Mouse (Mus musculus) cerebellum, postnatal 10 days (tissue): ENCODE measurements at regions not wholly inside any gene's neighbourhood (a gene's known extent, or its start where the extent isn't known, plus 50 kb on each side); places are given as distances from the start of the nearest gene placed in this dataset.

ENCODE experiments used
- DNase-seq, 2 experiments: peaks; one replicate each; pipeline ENCODE4 v3.0.0; 2021; ENCODE audit warnings: mixed read lengths in 2 of 2

DNA sequence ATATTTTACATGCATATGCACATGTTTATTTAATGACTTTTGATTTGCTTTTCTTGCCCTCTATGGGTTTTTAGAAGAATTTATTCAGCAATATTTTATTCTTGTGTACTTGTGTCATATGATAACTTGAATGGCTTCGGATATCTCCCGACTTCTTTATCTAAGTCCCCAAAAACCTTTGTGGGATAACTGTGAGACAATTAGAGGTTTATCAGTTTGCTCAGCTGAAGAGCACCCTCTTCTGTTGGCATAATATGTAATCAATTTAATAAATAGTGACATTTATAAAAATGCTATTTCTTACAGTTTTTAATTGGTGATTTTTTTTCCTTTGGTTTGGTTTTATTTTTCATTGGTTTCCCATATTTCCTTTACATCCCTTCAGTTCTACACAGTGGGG is 194.2 kb upstream of the Tent5a start:
- no peak for DNase-seq

DNA sequence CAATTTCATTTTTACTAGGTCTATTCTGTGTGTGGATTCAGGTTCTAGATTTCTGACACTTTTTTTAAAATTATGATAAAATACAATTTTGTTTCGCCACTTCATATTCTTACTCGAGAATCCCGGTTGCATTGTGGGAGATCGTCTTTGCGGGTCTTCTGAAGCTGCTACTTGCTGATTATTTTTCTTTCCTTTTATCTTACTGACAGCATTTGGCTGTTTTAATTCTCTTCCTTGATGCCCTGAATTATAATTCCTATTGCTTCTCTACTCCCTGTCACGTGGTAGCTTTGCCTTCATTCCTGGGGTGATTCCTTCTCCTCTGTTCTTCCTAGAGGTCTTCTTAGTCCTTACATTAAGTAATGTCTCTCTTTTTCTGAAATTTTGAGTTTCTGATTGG is 193.8 kb upstream of the Tent5a start:
- DNase-seq, result no peak

DNA sequence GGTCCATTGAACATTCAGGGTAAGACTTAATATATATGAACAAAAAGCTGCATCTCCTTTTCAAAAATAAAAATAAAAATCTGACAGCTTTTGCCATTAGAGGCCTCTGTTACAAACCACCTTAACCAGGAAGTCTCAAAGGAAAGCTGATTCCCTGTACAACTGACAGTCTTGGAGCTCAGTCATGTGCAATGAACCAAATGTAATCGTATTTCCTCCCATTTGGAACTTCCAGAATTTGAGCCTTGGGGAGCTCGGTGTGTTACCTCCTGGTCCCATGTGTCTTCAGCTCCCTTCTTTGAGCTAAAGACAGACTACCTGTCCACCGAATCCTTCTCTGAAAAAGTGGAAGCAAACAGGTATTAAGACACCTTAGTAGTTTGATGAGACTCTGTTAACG is 171.9 kb upstream of the Tent5a start:
- peak in 1 of 2 experiments; percentile 2 for DNase-seq

DNA sequence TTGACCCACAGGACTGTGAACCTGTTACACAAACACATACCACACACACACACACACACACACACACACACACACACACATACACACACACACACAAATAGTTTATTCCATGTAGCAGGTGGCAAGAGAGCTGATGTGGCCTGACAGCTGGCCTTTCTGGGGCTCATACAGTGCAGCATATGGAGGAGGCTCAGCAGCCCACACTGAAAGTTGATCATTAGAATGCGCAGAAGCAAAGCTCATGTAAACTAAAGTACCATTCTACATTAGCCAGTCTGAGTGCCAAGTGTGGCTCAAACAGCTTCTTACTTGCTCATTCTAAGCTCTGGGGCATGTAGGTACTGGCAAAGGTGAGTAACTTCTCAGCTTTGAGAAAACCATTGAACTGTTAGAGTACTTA is 170.2 kb upstream of the Tent5a start:
- DNase-seq, result peak in 1 of 2 experiments; percentile 7

DNA sequence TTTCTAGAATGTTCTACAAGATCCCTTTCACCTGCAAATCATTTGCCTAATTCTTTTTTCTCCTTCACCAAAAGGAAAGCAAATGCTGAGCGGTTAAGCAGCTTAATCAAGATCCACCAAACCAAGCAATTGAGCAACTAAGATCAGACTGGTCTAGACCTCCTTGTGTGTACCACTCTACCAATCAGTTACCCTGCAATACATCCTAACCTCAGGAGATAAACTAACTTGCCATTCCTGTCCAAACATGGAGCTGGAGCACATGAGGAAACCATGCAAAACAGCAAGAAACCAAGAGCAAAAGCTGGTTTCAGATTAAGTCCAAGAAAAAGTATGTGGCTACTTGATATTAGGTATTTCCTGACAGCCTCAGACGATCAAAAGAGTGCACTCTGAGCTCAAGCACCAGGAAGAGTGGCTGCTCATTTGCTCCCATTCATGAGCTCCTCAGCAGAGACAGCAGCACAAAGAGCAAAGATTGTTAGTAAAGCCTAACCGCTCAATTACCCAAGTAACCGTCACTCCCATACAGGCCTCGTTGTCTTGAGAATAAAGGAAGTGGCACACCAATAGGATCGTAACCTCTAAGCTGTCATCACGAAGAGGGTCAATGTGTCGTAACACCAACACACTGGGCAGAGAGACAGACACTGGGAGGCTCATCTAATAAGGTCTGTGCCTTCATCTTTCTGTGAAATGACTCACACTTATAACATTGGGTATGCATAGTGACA is 169.5 kb upstream of the Tent5a start:
- no peak for DNase-seq

DNA sequence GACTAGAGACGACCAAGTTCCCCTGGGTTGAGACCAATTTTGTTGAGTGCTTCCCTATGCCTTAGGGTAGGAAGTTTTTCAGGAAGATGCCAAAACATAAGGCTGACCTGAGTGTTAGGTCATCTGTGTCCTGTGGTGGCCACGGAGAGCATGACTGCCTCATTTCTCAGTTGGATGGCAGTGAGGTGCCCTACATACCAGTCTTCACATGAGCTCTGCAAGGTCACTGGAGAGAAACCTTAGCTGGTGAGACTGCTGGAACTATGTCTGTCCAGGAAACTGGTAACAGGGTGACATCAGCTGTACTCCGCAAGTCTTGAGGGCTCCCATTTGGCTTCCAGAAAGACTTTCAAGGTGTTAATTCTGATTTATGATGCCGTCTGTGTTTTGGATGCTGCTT is 167.9 kb upstream of the Tent5a start:
- no peak for DNase-seq

DNA sequence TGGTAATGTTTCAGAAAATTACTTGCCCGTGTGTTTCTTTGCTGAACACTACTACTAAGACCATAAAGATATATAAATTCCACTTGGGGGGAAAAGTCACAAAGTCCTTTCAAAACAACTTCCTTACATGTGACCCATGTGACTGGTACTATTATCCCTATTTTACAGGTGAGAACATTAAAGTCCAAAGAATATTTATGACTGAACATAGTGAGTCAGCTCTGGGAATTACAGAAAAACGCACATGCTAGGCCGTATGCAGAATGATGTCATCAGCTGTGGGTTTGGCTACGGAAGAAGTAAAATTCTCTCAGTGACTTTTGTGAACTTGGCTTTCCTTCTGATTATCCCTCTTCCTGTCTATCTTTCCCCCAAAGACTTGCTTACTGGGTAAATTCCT is 166.6 kb upstream of the Tent5a start:
- no peak for DNase-seq

DNA sequence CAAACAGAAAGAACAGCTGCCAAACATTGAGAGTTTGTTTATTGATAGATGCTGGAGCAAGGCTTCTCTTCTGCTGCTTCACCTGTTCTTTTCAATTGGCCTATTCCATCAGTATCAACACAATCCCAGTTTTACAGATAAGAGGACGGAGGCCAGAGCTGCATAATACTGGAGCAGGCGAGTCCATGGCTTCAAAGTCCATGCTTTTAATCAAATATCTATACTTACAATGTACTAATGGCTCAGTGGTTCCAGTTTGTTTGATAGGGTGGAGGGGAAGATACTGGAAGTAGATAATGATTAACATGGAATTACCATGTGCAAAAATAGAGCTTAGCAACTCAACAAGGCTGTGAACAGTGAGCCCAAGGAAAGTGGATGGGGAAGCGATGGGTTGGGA is 163.2 kb upstream of the Tent5a start:
- DNase-seq, result no peak

DNA sequence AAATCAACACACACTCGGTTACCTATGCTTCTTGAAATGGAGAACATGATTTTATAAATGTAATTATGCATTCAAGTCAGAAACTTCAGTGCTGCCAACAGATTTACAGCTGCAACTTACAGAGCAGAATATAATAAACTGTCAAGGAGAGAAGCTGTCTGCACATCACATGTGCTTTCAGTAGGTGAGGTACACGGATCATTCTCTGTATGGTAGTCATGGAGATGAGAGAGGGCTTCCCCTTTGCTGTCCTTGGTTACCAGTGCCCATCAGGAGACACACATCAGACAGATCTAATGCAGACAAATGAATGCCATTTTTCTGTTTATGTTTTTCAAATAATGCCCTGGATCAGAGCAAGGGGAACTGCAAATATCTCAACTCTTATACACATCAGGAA is 160.8 kb upstream of the Tent5a start:
- no peak for DNase-seq

DNA sequence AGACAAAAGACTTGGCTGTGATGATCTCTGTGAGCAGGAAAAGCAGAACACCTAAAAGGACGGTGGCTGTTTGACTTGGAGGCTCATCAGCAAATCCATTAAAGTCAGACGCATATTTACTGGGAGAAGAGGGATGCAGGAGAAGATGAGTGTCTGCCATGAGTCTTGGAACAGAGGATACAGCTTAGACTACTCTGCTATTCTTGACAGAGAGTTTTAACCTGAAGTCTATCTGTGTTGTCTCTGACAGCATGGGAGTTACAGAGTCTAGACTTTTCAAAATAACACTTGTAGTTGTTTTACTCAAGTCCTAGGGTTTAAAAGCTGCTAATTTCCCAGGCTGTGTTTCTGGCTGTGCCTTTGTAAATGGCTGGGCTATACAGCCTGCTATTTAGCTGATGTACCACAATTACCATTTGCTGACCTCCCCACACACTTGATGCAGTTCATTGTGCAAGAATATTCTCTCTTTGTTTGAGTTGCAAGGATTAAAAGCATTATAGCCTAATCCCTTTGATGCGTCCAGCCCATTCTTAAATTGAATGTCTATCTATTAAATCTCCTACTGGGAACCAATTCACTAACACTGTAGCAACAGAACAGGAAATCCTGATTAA is 160.0 kb upstream of the Tent5a start:
- no peak for DNase-seq

DNA sequence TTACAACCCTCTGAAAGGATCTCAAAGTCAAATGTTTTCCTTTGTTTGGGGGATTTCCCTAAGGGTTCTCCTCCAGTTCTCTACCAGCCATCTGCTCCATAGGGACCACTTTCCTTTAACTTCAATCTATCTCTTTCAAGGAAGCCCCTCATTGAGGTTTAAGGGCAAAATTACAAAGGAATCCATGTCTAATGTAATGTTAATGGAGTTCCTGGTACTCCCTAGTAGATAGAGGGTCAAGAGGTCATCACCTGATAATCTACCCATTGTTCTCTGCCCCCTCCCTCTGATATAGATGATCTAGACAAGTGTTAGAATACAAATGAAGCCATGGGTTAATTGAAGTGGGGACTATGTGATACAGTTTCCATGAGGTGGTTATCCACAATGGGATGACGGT is 158.6 kb upstream of the Tent5a start:
- no peak for DNase-seq

DNA sequence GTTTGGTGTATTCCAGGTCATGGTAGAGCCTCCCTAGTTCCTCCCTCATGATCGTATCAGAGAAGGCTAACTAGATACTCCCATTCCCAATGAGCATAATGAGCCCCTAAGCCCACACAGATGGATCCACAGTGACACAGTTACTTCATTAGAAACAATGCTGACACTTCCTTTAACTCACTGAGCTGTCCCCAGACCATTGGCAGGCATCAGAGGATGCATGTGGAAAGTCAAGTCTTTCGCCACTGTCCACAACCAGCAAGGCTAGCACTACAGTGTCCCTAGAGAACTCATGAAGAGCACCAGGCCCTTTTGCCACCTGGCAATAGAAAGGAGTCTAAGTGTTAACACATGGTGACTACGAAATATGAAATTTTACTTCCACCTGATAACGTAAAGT is 156.1 kb upstream of the Tent5a start:
- no peak for DNase-seq

DNA sequence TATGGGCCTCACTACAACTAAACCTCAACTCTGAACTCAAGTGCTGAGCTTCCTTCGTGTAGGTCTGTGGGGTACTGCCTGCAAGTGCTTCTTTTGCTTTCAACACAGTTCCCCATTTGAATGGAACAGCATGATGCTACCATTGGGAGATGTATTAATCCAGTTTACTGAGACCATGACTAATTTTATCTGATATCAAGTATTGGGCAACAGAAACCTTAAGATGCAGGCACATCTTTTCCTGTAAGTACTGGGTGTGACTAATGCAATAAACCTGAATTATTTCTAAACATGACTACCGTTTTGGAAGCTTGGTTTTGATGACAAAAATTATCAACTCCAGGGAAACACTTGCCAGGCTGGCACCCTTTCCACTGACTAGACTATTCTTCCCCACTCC is 153.4 kb upstream of the Tent5a start:
- DNase-seq, result no peak

DNA sequence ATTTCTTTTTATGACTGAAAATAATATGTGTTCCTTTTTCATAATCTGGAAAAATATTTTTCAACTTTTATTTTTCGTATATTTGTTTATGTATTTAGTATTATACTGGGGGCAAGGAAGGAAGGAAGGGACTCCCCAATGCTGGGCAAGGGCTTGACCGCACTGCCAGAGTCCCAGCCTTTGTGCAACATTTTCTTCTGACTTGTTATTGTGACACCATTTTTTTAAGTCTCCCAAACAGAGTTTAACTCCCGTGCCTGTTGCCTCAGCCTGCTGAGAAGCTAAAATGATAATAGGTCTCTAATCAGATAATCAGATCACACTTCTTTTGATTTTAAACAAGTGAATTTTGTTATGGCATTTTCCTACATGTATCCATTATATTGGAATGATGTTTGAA is 148.1 kb upstream of the Tent5a start:
- no peak for DNase-seq

DNA sequence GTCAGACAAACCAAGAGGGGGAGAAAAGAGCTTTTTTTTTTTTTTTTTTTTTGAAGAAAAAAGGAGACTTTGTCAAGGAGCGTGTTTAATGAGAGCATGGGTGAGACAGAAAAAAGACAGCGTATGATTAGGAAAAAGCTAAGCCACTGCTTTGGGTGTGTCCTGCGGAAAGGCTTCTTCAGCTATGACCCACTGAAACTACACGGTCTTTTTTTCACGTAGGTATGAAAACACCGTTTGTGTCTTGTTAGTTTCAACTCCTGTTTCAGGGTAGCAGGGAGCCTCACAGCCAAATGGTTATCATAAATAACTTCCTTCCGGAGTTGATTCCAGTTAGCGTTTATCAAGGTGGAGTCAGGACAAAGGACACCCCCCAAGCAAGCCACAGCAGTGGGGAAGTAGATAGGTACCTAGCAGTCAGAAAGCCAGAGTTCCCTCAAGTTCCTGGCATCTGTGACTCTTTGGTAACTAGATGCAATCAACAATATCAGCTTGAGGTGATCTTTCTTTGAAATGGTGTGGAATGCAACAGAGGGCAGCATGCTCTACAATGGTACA is 143.2 kb upstream of the Tent5a start:
- no peak for DNase-seq

DNA sequence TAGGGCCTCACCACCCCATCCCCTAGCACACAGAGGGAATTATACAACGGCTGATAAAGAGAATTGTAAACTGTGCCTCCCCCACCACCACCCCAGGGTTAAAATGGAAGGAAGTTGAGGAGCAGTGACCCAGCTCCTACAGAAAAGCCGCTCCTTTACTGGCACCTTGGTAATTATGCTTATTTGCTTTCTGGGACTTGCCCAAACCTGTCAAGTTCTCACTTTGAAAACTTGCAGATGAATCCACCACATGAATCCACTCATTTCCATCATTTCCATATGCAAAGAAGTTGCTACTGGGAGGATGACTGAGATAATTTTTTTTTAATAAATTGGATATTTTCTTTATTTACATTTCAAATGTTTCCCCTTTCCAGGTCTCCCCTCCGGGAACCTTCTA is 142.1 kb upstream of the Tent5a start:
- no peak for DNase-seq

DNA sequence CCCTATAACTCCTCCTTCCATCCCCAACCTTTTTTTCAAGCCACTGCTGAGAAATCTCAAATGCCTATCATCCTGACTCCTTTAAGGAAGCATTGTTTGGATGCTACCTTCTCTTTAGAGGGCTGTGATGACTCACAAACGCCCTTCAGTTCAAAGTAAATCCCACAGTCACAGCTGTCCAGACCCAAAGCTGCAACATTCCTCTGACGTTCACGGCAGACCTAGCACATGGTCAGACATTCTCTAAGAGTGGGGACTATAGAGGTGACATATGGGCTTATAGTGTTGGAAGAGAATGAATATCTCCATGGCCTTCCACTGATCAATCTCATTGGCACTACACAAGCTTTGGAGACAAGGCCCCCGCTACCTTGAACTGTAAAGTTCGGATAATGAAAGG is 139.5 kb upstream of the Tent5a start:
- no peak for DNase-seq

DNA sequence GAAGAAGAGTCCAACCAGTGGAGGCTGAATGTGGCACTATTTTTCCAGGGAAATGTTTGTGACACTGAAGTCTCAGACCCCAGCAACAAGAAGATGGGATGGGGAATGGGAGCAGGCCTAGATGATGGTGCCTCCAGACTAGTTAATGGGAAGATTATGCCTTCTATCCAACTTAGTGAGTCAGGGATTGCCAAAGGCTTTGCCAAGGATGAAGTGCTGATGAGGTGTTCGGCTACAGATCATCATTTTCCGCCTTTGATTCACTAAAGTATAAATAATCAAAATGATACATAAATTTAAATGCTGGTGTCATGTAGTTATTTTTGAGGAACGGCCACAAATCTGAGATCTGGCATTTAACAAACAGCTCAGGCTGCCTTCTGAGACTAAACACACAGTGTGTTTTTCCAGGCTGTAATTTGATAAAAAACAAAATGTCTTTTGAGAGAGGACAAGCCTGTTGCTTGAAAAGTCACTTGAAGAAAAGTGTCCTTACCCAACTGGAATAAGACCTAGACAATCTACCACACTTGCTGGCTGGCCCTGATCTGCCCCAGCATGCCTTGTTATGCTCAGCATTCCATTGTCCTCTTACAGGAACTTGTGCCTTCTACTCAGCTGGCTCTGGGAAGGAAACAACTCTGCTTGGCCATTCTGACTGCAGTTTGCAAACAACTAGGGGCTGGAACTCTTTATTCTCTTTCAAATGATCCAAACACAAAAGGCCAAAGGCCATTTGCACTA is 132.1 kb upstream of the Tent5a start:
- no peak for DNase-seq

DNA sequence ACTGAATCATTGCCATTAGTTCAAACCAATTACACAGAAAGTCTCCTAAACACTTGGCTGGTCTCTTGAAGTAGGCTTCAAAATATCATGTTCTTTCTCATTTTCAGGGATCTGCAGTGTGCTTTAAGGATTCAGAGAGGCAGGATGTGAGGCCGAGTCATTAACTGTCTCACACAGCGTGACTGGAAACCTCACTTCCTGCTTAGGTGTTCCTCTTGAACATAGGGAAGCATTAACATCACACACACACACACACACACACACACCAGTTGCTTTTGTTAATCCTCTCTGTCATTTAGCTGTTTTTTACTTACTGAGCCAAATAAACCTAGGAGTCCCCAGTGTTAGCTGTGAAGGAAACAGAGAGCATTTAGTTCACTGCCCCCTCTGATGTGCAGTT is 131.2 kb upstream of the Tent5a start:
- DNase-seq, result no peak

DNA sequence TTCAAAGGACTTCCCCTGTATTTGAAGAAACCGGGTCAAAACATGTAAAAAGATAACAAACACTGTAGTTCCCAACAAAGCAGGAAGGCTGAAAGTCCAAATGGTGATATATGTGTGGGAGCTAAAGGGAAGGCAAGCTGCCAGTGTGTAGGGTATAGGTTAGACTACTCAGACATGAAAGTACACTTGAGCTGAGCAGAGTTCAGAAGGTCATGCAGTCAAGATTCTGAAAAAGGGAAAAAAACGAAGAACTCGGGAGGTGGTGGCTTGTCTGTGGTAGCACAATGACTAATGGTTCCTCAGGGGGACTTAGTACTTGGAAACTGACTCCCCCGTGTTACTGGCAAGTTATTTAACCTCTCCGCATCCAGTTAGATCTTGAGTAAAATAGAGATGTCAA is 130.3 kb upstream of the Tent5a start:
- DNase-seq, result no peak

DNA sequence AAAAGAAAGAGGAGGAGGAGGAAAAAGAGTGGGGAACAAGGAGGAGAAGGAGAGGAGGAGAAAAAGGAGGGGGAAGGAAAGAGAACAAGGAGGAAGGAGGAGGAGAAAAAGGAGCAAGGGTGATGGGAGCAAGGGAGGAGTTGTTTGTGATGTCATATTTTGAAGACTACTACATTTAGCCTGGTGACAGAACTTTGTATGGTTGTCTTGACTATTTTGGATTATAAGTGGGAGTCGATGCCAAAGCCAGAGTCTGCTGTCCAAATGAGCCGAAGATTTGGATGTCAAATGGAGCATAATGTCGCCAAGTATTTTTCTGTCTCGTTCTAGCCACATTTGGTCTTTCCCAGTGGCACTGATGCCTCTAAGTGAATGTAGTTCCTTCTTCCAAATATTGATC is 128.2 kb upstream of the Tent5a start:
- DNase-seq, result no peak

DNA sequence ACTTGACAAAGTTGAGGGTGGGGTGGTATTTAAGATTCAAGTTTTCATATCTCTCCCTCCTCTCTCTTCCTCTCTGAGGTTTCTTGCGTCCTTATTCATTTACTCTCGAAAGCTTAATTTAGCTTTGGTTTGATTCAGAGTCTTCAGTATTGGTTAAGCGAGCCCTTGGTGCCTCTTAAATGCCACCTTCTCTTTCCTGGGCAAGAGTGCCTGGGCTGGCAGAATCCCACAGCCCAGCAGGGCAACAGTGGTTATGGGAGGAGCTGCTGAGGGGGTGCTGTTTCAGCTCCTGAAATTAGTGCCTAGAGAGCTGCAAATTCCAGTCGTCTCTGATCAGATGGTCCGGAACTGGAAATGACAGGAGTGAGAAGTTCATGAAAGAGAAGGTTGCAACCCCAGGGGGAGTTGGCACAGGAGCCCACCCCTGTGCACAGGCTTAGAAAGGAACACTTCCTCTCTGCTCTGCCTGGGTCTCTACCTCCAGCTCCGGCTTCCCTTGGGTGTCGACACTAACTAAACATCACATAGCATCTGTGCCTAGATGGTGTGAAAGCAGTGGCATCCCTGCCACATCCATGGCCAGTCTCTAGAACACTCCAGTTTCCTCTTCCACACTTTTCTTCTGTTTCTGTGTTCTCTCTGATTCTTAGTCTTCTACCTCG is 125.2 kb upstream of the Tent5a start:
- peak; percentile 24 to 58 for DNase-seq

DNA sequence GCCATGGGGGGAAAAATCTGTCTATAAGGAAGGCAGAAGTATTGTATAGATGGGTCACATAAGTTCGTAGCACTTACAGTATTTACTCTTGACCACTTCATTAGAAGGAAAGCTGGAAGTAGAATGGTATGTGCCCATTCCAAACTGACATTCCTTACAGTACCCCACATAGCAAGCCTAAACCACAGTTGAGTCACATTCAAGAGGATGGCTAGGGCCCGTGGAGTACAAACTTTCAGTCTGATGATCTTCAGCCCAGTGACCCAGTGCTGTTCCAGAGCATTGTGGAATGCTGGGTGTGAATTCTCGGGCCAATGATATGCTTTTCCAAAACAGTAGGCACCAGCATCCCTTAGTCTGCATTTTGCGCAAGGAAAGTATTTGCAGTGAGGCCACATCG is 124.2 kb upstream of the Tent5a start:
- DNase-seq, result no peak
